9 mouse cellular contexts compared by ENCODE assay signal in genomic region chr12:83342875-83343185, GRCm38 (mm10).
DNase-seq lines count a peak whose midpoint lies in the region; ATAC-seq and TF ChIP-seq lines count a peak whose summit lies in the region.
"Had no signal": no experiment of that assay in that cellular context is flagged by ENCODE, and none has a peak within 500 bp of the region (broad histone marks: within the 10 kb centered on the region; RNA-seq: fewer than 3 reads in every experiment).

No protein-coding gene starts in this region.

- H3K27me3 ChIP-seq in lung, embryonic 14.5 days (ENCODE audit: insufficient read depth, low read length): no peaks in the 10 kb centered on the region
- H3K27me3 ChIP-seq in embryonic facial prominence, embryonic 10.5 days (replicated peaks; ENCODE audit: low read depth, poor library complexity, severe bottlenecking): no peaks in the 10 kb centered on the region

- TF ChIP-seq CTCF in lung, embryonic 14.5 days (IDR thresholded peaks at IDR 0.05; ENCODE audit: low read depth): no peak
- TF ChIP-seq CTCF in lung, adult 2 months (IDR thresholded peaks at IDR 0.05; ENCODE audit: insufficient read depth, low read length): no peak

- intact Hi-C loops in left cerebral cortex, postnatal 10 days (cut with DNase I): no loop called here

- no peak for ATAC-seq in lung, embryonic 14.5 days (ENCODE audit: insufficient read depth)

- H3K4me3 ChIP-seq in lung, embryonic 14.5 days (ENCODE audit: low read depth, low read length): no peak overlapping the region
- H3K4me3 ChIP-seq in lung, adult 2 months (replicated peaks; ENCODE audit: extremely low read depth, low read depth, low read length): no peak overlapping the region
- H3K4me3 ChIP-seq in embryonic facial prominence, embryonic 10.5 days: no peak overlapping the region

- no peak overlapping the region for H3K9ac ChIP-seq in lung, embryonic 14.5 days

- H3K27ac ChIP-seq in lung, embryonic 14.5 days (ENCODE audit: low read depth): no peak overlapping the region
- no peak overlapping the region for H3K27ac ChIP-seq in embryonic facial prominence, embryonic 10.5 days (replicated peaks)

- 28% methylated on average over 4 of the region's 4 CpGs for WGBS in lung, embryonic 14.5 days
- WGBS in lung, adult 2 months: 19% methylated on average over 4 of the region's 4 CpGs
- WGBS in embryonic facial prominence, embryonic 10.5 days: 64% methylated on average over 4 of the region's 4 CpGs

- H3K36me3 ChIP-seq in lung, embryonic 14.5 days (ENCODE audit: insufficient read depth): no peaks in the 10 kb centered on the region
- H3K36me3 ChIP-seq in embryonic facial prominence, embryonic 10.5 days (replicated peaks): no peaks in the 10 kb centered on the region

- no peaks in the 10 kb centered on the region for H3K4me1 ChIP-seq in lung, embryonic 14.5 days (ENCODE audit: insufficient read depth)
- no peaks in the 10 kb centered on the region; the same call in 1 of the 2 replicates for H3K4me1 ChIP-seq in lung, adult 2 months (ENCODE audit: control insufficient read depth, insufficient read depth, low read length)
- H3K4me1 ChIP-seq in embryonic facial prominence, embryonic 10.5 days: peaks cover 11% of the 10 kb centered on the region; the same call in 1 of the 2 replicates

- peak; percentile 18 for DNase-seq in lung, embryonic 14.5 days
- DNase-seq in lung, adult 2 months: no peak
- peak; percentile 66 to 72 for DNase-seq in cerebellum, postnatal 36 days
- peak; percentile 46 for DNase-seq in kidney, adult 18-20 months
- DNase-seq in left cerebral cortex, postnatal 10 days (ENCODE audit: extremely low spot score in 1 of 2, low spot score in 2 of 2): peak; percentile 59 to 65
- no peak for DNase-seq in ovary, postnatal 14 days (ENCODE audit: low spot score)
- no peak for DNase-seq in embryonic facial prominence, embryonic 10.5 days (ENCODE audit: low spot score)
- no peak for DNase-seq in thymus, postnatal 36 days

- H3K9me3 ChIP-seq in lung, embryonic 14.5 days (ENCODE audit: low read depth, low read length): no peaks in the 10 kb centered on the region
- no peaks in the 10 kb centered on the region for H3K9me3 ChIP-seq in embryonic facial prominence, embryonic 10.5 days
- H3K9me3 ChIP-seq: G1E had no signal

- no peak for TF ChIP-seq POLR2A in lung, adult 2 months (IDR thresholded peaks at IDR 0.05; ENCODE audit: borderline replicate concordance, extremely low read depth, low read depth, low read length)

- no peak overlapping the region for H3K4me2 ChIP-seq in lung, embryonic 14.5 days

Comparison
In these comparisons a context has a peak if more than half of its experiments do, and no peak if none do; other contexts are left out.
1. DNase-seq: peak in lung, embryonic 14.5 days (single experiment), cerebellum, postnatal 36 days (2 of 2), kidney, adult 18-20 months (single experiment) and left cerebral cortex, postnatal 10 days (2 of 2); none in lung, adult 2 months (single experiment), ovary, postnatal 14 days (single experiment), embryonic facial prominence, embryonic 10.5 days (single experiment) and thymus, postnatal 36 days (0 of 2).